Mouse (Mus musculus) naive thymus-derived CD4-positive, alpha-beta T cell, adult 2 months (primary cell): ENCODE data around the gene Shpk.
A peak's percentile ranks its signal among the peaks of the same experiment; 100 is the strongest.

Source experiments
- DNase-seq: peaks from one replicate; pipeline ENCODE4 v3.0.0-alpha.2; 2011; ENCODE audit warnings: low read depth

Gene Shpk

DNA sequence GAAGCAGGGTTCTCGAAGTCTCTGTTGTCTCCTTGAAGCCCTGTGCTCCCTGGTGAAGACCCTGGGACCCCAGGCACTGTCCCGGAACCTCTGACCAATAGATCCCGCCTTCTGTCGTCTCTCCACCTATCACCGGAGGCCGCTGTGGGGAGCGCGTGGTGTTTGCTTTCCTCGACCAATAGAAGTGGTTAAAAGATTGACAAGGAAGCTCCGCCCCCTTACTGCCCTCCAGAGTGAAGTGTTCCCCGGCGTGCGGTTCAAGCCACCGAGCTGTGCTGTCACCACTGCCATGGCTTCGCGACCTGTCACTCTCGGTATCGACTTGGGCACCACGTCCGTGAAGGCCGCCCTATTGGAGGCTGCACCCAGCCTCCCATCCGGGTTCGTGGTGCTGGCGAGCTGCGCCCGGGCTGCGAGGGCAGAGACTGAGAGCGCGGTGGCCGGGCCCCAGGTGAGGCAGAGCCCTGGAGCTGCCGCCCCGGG, at the start of gene Shpk:
Shpk (plus strand) TSS at position 231 of the 483 bp plus-strand sequence.
- DNase-seq = peak; percentile 96

DNA sequence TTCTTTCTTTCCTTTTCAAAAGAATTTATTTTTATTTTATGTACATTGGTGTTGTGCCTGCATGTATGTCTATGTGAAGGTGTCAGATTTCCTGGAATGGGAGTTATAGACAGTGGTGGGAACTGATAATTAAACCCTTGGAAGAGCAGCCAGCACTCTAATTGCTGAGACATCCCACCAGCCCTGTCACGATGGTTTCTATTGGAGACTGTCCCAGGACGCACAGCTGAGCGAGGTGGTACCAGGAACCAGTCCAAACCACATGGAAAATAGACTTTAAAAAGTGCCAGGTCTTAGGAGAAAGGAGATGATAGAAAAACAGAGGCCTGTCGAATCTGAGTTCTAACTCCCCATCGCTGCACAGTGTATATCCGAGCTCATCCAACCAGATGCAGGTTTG, 44.2 kb upstream of the Shpk start:
- DNase-seq = no peak

DNA sequence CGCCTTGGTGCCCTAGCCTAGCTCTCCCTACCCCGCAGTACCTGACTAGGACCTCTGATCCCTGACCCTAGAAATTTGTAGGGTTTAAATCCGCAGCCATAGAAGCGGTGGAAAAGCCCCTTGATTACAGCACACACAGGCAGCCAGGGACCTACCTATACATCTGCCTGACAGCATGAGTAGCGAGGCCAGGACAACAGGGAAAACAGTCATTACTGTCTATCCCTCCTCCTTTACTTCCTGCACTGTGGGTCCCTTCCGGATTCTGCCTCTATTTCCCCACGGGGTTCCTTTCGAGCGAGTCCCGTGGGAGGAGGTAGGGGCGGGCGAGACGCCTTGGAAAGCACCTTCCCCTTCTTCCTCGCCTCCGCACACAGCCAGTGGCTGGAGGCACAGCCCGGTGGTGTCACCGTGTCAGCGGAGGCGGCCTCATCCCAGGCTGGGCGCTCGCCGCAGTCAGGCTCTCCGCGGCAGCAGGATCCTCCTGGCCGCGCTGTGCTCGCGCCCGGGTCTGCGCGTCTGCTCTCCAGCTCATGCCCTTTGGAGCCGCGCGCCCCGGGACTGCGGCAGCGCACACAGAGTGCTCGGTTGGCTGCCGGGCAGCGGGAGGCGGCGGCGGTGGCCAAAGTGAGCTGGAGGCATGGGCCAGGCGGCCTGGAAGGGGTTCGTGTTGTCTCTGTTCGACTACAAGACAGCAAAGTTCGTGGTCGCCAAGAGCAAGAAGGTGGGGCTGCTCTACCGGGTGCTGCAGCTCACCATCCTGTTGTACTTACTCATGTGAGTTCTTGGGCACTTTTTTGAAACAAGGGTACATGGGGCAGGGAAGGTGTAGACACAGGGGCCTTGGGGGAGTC, 39.1 kb upstream of the Shpk start, which contains the start of gene P2rx5:
P2rx5 (plus strand) TSS at position 465 of the 854 bp plus-strand sequence.
- no peak for DNase-seq

DNA sequence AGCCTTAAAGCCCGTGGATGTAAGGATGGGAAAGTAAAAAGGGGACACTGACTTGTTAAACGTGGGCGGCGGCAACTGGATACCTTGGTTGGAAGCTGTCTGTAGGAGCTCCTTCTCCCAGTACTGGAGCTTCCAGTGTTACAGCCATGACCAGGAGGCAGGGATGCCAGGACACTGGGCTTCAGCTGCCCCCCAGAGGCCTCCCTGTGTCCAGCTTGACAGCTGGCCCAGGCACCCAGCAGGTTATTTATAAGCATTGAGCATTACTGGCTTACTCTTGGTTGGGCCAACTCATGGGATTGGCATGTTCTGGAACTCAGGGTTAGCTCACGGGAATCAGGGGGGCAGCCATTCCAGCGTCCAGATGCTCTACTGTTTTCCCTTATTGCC, 38.5 kb upstream of the Shpk start:
- no peak for DNase-seq

DNA sequence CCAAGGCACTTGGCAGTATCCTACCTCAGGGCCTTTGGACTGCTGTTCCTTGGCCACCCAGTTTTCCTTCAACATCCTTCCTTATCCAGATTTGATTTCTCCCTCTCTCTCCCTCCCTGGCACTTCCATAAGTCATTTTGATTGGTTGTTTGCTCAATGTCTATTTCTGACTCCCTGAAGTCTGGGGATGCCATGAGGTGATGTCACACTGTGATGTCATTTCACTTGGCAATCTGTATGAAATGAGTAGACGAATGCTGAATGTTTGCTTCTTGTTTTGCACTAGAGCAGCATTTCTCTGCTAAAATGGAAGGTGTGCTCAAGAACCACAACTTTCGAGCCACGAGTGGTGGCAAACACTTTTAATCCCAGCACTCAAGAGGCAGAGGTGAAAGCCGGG, 37.6 kb upstream of the Shpk start:
- no peak for DNase-seq

DNA sequence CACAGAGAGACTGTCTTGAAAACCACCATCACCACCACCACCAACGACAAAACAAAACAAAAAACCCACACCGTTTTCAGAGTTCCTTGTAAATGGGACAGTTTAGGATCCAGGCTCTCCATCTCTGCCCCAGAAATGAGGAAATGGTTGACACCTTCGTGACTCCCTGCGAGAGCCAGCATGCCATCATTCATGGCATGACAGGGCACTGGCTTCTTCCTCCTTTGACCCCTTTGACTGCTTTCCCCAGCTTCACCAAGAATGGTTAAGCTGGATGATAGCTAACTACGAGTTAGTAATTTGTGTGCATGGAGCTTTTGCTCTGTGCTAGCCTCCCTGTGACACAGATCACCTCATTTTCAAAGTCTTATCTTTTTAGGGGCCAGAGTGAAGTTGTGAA, 37.0 kb upstream of the Shpk start:
- no peak for DNase-seq

DNA sequence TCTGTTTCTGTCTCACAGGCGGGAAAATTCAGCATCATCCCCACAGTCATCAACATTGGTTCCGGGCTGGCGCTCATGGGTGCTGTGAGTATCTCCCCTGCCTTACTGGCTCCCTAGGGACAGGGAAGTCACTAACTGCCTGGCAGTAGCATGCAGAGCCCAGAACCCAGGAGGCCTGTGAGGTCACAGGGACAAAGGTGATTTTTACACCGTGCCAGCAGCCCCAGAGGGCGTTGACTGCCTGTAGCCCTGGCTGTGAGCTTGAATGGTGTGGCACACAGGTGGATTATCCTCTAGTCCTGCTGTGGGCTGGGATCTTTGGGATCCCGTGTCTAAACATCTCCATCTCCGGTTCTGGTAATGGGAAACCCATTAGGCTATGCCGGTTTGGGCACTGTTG, 31.2 kb upstream of the Shpk start:
- no peak for DNase-seq

DNA sequence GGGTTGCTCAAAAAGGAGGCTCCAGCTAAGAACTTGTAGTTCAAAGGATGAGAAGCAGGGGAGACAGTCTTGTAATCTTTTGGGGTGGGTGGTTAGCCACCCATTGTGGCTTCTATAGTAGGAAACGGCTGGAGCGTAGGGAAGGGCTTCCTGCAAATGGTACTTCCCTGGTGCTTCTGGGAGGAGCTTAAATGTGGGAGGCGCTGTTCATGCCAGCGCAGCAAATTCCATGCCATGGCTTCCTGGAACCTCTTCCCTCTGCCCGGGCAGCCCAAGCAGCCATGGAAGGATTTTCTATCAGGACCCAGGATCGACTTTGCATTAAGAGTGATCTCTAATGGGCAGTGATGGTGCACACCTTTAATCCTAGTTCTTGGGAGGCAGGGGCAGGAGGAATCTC, 30.7 kb upstream of the Shpk start:
- DNase-seq = no peak

DNA sequence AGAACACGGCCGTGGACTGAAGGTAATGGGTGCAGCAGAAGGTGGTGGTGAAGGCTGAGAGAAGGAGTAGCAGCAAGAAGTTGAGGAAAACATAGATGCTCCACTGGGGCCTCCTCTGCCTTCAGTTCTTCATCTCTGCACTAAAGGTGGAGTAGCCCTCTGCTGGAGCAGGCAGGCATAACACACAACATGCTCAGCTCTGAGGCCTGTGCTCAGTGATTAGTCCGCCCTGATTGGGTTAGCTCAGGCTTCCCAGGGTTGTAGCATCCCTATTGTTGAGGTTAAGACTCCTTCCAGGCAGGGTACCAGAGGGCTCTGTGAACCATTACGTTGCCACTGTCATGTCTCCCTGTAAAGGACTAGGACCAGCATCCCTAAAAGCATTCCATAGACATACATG, 30.0 kb upstream of the Shpk start:
- DNase-seq = peak; percentile 72

DNA sequence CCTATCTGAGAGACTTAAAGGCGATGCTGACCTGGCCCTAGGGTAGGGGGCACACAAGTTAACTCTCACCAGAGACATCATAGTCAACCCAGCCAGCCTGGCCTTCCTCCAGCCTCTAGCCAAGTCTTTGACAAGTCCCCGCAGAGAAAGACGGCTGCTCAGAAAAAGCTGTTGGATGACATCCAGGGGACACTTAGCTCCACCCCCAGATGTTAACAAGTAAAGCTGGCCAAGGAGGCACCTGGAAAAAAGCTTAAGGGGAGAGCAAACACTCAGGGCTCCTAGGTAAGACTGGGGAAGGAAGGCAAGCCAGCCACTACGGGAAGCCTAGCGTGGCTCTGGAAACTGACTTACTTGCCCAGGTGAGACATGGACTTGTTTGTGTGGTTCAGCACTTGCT, 27.1 kb upstream of the Shpk start:
- no peak for DNase-seq

DNA sequence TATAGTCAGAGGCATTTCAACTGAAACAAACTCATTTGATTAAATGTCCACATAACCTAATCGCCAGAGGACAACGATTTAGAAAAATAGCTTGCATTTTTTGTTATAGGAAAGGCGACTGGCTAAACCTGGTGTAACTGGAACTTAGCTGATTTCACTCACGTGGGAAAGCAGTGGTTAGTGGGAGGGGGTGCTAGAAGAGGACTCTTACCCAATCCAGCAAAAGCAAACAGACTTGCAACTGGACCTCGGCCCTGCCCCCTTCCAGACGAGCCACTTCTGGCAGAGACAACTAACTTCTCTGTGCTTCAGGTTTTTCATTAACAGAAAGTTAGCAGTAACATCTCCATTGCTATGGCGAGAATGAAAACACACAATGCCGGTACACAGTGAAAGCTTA, 23.6 kb upstream of the Shpk start:
- peak; percentile 16 for DNase-seq

DNA sequence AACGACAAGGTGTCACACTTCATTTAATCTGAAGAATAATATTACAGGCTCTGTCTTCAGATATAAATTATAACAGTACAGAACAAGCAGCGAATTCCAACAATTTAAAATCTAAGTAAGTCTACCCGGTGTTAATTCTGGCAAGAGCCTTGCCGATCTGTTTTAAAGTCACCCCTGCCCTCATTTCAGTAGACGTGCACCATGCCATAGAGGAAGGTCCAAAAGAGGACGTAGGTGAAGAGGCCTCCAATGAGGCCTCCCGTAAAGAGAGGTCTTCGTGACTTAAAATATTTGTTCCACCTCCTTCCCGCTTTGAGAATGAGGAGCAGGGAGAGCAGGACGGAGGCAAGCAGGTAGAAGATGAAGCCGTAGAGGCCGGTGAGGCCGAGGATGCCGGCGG, 23.1 kb upstream of the Shpk start:
- no peak for DNase-seq

DNA sequence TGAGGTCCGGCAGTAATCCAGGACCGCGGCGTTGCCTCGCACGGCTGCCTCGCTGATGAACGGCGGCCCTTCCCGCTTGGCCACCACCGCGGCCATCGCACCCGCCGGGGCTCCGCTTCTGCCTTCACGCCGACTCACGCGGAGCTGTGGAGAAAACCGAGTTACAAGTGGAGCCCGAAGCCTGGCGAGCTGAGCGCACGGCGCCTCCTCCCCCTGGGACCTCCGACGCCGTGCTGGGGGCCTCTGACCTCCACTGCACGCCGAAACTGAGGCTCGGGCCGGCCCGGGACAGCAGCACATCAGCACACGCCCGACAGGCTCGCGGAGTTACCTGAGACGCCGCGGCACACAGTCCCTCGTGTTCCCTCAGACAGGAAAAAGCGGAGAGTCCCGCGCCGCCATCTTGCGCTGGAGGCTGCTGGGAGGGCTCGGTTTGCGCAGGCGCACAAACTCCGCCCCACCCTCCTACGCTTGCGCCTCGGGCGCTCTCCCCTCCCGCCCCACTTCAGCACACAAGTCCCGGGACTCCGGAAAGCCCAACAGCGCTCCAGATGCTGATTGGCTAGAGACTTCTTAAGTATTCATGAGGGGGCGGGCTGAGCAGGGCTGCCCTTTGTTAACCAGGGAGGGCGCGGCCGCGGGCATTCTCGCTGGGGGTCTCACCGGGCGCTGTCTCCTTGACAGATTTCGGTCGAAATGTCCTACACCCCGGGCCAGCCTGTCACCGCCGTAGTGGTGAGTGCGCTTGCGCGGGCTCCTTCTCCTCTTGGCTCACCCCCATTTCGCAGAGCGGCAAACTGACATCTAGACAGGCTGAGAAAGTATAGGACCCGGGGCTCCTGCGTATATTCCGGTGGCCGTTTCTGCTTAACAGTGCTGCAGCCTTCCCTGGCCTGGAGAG, 22.4 kb upstream of the Shpk start, which contains the start of the genes Emc6 and Tax1bp3:
Emc6 (minus strand) TSS at position 430 of the 901 bp plus-strand sequence.
Tax1bp3 (plus strand) TSS at position 476 of the 901 bp plus-strand sequence.
- DNase-seq = peak; percentile 98

DNA sequence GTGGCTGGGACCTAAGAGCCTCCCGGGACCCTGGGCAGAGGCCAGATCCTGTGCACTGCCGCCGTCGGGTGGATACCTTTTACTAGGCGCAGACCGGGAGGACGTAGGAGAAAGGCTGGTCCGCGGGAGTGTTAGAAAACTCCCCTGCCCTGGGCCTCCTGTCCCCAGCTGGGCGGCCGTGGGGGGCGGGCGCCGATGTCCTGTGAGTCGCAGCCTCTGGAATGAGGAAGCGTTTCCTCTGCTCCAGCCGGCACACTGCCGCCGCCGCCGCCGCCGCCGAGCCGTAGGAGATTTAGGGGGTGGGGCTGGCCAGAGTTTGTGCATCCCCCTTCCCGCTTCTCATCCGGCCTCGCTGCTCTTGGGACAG, 21.8 kb upstream of the Shpk start:
- DNase-seq = no peak

DNA sequence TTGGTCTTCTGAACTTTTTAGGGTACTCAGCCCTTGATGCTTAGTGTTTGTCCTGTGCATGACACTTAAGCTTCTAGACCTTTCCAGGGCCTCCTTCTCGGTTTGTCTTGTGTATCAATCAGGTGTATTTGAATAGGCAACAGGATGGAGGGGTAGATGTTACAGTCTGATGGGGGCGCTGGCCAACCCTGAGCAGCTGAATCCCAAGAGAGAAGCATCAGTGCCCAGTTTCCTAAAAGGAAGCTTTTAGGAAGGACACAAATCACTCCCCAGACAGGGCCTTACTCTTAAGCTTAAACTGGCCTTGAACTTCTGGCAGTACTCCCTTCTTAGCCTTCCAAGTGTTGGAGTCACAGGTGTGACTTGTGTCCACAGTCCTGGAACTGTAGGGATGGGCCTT, 21.4 kb upstream of the Shpk start:
- DNase-seq = peak; percentile 42

DNA sequence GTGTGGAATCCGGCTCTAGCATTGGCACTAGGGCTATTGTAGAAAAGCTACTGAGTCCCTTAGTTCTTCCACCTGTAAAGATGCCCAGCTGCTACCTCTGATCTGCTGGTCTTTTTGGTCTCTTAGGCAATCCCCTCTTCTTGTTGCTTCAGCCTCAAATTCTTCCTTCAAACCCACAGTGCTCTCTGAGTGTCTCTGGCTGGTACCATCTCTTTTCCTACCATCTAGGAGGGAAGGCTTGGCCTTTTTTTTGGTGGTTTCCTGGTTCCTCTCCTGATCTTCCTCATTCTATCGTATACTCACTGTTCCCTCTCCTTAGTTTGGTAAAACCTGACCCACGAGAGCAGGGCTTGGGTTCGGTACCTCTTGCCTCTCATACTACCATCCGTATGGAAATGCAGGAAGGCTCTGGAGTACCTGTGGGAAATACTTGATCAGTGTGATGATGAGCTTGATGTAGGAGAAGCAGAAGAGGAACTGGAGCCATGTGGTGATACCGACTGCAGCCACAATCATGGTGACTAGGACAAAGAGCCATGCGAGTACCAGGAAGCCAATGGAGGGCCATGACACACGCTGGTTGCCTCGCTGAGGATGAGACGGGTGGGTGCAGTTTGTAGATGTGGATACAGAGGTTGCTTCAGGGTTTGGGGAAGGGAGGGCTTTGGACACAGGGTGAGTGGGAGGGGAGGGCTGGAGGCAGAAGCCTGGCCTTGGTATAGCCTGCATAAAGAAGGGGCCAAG, 13.2 kb upstream of the Shpk start:
- no peak for DNase-seq

DNA sequence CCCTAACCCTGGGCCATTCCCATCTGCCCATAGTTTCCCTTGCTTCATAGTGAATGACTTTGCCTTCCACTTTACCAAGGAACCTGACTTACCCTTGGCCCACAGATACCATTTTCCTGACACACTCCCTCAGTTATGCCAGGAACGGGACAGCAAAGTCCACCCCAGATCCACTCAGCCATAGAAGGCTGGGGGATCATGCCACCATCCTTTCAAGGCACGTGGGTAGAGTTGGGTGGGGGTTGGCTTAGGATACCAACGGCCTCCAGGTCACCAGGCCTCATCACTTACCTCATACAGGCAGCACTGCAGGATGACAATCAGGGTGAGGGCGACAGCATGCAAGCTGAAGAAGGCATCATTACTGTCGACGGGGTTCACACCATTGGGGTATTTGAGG, 12.0 kb upstream of the Shpk start:
- DNase-seq = no peak

DNA sequence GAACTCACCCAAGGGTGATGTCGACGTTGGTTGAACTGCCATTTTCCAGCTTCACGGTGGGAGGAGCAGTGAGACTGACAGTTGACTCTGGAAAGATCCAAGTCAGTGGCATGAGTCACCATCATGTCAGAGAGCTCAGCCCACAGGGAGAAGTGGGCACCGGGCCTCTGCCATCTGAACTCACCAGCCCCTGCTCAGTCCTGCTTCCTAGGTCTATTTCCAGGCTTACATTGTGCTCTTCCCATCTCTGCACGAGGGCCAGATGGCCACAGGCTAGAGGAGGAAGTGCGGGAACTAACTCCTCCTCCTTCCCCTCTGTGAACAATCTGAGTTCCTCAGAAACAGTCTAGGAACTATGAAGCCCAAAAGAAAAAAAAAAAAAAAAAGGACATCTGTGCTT, 6.2 kb upstream of the Shpk start:
- DNase-seq = no peak

DNA sequence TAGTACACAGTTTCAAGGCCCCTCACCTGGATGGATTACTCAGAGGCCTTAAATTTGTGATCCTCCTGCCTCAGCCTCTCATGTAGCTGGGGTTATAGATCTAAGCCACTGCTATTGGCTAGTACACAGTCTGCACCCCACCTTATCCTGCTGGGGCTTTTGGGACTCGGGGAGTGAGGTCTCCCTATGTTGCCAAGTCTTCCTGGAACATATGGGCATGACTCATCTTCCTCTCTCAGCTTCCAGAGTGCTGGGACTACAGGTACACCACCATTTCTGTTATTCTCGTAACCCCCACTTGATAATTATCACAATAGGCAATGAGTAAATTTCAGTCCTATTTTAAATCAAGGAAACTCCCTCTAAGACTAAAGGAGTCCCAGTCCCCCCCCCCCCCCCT, 4.8 kb upstream of the Shpk start:
- no peak for DNase-seq

DNA sequence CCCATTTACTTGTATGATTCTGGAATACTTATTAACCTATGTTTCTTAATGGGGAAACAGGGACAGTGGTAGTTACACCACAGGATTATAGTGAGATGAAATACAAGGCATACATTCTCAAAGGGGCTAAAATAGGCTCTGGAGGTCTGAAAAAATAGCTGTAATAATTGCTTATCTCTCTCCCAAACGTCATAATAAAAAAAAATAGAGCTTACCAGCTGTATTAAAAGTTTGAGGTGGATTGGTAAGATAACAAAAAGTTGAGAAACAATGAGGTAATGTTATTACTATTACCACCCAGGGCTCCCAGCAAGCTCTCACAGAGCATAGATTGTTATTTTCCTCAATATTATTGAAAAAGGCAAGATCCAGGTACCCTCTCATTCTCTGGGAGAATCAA, 1.1 kb upstream of the Shpk start:
- DNase-seq = no peak

DNA sequence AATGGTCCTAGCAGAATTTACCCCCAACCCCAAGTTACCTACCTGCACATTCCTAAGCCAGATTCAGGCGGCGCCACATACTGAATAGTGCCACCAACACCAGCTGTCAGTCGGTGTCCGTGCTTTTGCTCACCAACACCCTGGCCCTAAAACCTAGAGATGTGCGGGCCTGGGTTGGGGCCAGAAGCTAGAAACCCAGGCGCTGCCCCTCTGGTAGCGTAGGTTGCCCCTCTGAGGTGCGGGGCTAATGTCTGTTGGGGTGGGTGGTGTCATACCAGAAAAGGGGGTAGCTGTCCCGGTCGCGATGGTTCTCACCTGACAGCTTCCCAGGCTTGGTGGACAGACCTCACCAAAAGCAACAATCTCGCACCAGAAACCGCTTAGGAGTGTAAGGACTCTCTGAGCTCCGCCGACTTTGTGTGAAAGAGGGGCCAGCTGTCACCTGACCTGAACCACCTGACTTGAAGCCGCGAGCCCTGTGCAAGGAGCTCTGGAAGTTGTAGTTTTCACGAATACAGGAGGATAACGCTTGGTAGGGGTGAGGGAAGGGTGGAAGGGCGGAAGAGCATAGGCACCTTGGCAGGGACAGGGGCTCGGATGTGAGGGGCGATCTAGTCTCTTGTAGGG, 544 bp upstream of the Shpk start, which contains the start of gene Ctns:
Ctns (minus strand) TSS at position 440 of the 627 bp plus-strand sequence.
- DNase-seq = no peak

DNA sequence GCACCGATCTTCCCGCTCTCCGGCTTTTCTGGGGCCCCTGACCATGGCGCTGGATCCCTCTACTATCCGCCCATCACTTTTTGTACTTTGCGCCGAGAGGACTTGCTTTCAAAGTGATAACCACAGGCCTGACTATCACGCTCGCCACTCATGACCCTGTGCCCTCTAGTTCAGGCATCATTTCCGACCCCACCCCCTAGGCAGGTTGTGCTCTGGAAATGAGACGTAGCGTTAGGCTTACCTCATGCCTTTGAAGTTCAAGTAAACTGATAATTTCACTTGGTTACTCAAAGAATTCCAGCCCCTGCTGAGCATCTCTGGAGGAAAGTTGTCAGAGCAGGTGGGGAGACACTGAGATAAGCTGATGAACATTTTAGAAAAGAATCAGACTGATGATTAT, 619 bp downstream of the Shpk start:
- DNase-seq = peak; percentile 79
